Mouse (Mus musculus) gastrocnemius, postnatal 36 days (tissue): ENCODE data around the gene A4galt. TPM values are rescaled to one million over a fixed set of nuclear protein-coding genes. Genes with fewer than 3 reads are reported as not detected.
A peak's percentile ranks its signal among the peaks of the same experiment; 100 is the strongest.
"Not testable (repeated sequence)": the region's sequence is repeated elsewhere in the genome, so short reads cannot be mapped to it uniquely, and the experiment has no call there.

Source experiments
- DNase-seq, 2 experiments: peaks; one replicate each; pipeline ENCODE4 v3.0.0; 2022
- intact Hi-C: fragments of 180-260 bp; cut with DNase I; formaldehyde crosslinking; loops from one replicate; pipeline ENCODE4 v1.15.1; 2025
- long read RNA-seq, 2 experiments: library from polyadenylated mRNA; stranded (forward); transcript quantifications; one replicate each; pipeline ENCODE4 v2.0.0; 2021
- total RNA-seq, 2 experiments: library from RNA; stranded (reverse); gene quantifications; 2 replicates each; pipeline ENCODE4 v1.2.3; 2021

A4galt gene
- 1 to 10 TPM; 2.4 to 3.5 TPM for total RNA-seq
- long read RNA-seq, experiment 1, partial matches to known transcripts = 0 of 2 reads
- long read RNA-seq, experiment 1, other reads (novel, unspliced or antisense) = 2 of 2 reads
- long read RNA-seq, experiment 2 = 0 reads

DNA sequence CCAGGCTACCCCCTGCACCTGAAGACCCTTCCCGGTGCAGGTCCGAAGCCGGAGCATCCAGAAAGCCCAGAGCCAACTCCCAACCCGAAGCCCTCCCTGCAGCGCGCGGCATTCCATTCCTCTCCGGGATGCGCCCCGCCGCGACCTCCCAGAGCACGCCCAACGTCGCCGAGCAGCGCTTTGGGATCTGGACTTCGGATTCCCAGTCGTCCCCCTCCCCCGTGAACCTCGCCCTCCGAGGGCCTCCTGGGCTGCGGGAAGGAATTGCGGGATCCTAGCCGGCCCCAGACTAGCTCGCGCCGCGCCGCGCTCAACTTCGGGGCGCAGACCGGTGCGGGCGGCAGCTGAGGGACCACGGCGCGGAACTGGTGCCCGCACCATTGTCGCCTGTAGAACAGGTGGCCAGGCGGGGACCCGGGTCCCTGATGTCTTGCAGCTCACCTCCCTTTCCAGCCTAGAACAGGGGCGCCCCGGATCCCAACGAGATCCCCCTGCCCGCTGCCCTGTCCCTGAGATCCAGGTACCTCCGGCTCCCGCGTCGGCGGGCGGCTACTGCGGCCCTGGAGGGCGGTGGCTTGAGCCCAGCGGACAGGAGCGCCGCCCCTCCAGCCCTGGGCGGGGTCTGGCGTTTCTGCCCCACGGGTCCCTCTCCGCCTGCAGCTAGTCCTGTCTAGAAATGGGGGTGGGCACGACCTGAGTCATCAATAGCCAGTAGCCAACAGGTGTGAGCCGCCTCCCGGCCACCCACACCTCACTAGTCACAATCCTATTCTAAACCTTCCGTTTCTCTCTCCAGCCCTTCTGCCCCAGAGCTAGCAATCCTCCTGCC lies at the start of gene A4galt:
Gene A4galt (minus strand): TSS at position 599 of the 829 bp plus-strand sequence.
- intact Hi-C loops = no loop called here
- DNase-seq = peak; percentile 45 to 57

DNA sequence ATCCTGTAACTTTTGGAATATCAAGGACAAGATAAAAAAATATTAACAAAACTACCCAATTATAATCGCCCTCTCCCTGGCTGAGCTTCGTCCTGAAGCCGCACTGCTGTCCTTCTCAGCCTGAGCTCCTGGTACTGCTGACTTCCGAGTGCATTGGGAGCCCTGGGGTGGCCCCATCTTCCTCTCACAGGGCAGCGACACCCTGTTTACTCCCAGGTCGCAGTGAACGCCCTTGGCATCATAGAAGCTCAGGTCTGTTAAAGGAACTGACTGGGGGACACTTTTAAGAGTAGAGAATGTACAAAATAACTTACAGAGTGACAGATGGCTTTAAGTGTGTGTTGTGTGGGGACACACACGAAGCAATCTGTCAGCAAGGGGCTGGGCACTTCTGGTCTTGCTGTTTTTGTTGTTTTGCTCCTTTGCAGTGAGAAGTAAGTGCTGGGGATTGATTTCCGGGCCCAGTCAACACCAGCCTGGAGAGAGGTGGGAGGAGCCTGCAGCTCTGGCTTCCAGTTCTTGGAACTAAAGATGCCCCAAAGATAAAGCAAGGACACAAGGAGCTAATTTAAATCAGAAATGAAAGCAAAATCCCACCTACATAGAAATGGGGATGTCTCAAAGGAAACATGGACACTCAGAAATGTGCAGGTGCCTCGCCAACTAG lies 48.5 kb upstream of the A4galt start:
- intact Hi-C loops = no loop called here
- no peak for DNase-seq

DNA sequence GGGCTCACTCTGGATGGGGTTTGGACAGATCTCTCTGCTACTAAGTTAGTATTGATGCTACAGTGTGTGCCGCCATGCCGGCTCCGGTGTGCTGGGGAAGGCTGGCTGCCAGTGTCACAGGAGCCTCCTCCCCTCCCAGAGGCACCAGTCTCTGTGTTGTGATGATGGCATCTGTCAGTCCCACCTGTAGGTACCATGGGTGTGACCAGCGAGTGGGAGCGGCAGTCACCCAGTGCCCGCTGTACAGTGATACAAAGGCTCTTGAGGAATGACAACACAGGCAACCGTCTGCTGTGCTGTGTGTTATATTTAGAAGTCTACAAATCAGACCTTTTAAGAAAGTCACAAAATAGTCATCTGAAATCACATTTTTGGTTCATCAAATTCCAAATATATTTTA lies 47.9 kb upstream of the A4galt start:
- no peak for DNase-seq
- intact Hi-C loops = no loop called here

DNA sequence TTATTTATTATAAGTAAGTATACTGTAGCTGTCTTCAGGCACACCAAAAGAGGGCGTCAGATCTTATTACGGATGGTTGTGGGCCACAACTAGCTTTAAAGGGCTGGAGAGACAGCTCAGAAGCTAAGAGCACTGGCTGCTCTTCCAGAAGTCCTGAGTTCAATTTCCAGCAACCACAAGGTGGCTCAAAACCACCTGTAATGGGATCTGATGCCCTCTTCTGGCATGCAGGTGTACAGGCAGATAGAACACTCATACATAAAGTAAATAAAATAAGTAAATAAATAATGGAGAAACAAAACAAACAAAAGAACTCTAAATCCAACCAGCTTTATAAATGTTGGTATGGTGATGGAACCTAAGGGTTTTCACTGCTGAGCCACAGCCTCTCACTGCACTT lies 47.2 kb upstream of the A4galt start:
- intact Hi-C loops = no loop called here

DNA sequence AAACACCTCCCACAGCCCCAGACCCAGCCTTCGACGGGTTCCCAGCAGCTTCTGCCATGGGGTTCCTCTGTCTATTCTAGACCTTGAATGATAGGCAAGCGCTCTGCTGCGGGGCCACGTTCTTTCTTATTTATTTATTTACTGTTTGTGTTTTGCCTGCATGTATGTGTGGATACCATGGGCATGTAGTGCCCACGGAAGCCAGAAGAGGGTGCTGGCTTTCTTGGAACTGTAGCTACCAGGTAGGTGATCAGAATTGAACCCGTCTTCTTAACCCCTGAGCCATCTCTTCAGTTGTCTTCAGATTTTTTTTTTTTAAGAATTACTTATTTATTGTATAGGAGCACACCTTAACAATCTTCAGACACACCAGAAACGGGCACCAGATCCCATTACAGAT lies 46.7 kb upstream of the A4galt start:
- intact Hi-C loops = no loop called here
- no peak for DNase-seq

More for the DNA sequence above, 47.2 kb upstream of the A4galt start:
- no peak for DNase-seq

DNA sequence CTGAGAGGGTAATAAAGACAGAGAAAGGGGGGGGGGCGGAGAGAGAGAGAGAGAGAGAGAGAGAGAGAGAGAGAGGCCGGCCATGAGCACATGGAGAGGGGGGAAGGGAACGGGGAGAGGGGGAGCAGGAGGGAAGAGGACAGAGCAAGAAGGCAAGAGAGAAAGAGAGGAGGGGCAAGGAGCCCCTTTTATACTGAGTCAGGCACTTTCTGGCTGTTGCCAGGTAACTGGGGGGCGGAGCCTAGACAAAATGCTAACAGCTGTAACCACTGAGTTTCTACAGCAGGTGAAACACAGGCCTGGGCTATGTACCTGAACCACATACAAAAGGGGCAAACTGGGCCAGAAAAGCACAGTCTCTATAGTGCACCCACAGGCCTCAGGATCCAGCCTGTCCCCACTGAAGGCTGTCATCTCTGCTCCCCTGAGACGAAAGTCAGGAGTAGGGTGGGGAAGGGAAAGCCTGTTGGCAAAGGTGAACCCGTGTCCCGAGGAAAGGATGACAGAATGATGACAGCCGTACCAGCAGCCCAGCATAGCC lies 45.3 kb upstream of the A4galt start:
- intact Hi-C loops = no loop called here
- DNase-seq = no peak

DNA sequence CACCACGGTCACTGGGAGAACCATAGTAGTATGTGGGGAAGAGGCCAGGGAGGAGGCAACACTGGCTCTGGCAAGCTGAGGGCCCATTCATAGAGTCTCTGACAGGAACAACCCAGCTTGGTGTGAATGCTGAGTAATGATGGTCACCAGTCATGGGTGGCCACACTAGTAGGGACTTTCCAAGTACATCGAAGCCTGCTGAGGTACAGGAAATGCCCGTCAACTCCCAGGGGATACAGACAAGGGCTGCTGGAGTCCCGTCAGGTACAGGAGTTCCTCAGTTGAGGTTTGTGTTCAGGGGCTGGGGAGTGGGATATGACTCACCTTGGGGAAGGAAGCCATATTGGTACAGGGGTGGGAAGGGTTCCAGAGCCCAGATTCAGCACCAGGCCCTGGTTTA lies 44.5 kb upstream of the A4galt start:
- intact Hi-C loops = no loop called here
- no peak for DNase-seq

DNA sequence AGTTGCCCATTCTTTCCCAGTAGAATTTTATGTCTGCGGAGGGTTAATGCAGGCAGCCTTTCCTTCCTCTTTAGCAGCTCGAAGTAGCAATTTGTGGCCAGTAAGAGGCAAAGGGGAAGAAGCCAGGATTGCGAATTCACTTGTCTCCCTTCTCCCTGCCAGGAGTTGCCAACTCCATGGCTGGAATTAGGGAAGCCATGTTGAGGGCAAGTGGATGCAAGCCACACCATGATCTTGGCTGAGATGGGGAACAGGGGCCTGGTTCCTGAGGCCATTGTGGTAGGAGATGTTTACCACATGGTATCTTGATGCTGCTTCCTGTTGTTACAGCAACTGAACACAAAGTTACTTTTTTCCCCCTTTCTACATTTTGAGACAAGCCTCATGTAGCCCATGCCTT lies 43.4 kb upstream of the A4galt start:
- intact Hi-C loops = no loop called here
- no peak for DNase-seq

DNA sequence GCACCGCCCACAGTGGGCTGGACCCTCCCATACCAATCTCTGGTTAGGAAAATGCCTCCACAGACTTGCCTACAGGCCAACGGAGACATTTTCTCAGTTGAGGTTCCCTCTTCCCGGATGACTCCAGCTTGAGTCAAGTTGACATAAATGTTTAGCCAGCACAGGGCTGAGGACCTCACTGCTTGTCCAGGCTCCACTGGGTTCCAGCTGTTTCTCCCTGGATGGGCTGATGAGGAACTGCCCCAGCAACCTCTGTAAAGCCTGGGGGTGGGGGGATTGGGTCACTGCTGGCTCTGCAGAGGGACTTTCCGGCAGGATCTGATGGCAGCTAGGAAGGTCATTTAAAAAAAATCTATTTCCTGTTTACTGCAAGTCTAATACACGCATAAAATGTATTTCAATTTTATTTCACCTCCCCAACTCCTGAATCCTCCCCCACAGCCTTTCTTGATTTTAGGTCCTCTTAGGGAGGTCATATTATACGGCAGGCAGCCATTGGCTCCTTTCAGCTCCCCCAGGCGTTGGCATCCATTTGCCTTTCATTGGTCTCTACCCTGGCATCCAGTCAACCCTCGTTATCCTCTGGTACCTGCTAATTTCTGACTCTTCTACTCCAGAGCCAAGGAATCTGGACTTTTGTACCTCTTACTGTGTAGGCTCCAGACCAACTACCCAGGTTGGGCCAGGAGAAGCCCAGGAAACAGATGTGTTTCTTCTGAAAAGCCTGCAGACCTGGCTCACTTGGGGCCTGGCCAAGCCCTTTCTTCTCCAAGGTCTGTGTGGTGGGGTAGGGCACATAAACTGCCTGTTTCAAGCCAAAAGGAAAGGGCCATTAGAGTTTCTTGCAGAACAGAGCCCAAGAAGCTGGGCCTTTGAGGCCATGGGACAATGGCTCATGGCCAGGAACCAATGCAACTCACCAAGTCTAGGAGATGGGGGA lies 42.4 kb upstream of the A4galt start:
- DNase-seq = no peak
- intact Hi-C loops = no loop called here

DNA sequence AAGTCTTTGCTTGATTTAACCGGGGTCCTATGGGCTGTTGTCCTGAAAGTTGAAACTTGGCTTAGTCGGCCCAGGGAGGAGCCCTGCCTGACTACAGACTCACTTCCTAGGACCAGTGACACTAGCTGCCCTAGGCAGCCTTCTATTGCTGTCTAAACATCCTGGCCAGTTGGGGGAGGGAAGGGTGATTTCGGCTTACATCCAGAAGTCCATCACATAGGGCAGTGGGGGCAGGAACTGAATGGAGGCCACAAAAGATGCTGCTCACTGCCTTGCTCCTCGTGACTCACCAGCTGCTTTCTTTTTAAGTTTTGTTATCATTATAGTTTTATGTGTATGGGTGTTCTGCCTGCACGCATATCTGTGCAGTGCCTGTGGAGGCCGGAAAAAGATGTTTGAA lies 41.6 kb upstream of the A4galt start:
- intact Hi-C loops = no loop called here
- DNase-seq = no peak

DNA sequence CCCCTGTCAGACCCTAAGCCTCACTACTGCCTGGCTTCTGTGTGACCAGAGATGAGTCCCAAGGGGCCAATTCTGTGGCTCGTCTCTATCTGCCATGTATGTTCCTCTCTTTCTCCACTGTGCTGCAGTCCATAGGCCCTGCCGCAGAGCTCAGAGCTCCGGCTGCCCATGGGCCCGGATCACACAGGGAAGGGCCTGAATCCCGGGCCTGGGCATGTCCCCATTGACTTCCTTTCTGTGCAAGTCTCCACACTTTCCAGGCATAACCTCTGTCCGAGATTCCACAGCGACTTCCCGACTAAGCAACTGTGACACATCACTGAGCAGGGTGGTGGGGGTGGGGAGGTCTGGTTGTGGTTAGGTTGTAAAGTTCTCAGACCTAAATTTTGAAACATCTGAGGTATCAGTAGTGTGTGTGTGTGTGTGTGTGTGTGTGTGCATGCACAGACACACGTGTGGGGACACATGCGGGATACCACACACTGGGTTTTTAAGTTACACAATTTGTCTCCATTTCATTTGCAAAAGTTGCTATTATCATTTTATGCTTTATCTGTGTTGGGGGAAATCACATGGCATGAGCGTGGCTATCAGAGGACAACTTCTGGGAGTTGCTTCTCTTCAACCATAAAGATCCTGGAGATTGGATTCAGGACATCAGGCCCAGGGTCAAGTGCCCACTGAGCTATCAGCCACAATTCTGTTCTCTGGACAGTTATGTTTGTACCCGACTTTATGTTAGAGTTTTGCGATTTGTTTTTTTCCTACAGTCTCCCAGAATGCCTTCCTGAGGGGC lies 40.9 kb upstream of the A4galt start:
- DNase-seq = no peak
- intact Hi-C loops = no loop called here

DNA sequence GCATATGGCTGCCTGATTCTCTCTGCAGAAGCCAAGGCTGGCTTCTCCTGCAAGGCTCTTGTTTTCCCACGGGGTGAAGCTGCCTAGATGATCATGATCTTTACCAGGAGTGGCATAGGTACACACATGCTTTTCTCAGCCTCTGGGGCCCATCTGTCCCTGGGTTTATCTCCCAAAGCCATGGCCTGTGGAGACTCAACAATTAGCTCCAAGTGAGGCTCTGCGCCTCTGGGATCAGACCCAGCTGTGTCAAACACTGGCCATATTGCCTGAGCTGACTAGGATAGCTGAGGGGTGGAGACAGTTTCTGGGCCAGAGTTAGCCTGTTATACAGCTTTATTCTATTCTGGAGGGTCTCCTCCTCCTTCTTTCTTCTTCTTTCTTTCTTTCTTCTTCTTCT lies 39.3 kb upstream of the A4galt start:
- no peak for DNase-seq
- intact Hi-C loops = no loop called here

DNA sequence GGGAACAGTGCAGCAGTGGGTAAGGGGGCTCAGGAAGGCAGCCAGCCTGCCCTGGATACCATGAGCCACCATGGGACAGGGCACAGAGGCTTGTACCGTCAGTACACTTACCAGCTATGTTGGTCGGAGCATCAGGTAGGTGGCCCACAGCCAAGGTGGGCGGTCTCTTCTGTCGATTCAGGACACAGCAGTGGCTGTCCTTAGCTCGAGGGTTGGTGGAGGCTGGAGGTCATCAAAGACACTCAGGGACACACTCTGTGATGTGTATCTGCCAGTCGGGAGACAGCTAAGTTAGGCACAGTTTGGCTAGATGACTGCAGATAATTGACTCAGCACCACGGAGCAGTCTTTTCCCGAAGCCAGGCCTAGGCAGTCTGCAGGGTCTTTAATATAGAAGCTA lies 33.3 kb upstream of the A4galt start:
- intact Hi-C loops = no loop called here
- no peak for DNase-seq

DNA sequence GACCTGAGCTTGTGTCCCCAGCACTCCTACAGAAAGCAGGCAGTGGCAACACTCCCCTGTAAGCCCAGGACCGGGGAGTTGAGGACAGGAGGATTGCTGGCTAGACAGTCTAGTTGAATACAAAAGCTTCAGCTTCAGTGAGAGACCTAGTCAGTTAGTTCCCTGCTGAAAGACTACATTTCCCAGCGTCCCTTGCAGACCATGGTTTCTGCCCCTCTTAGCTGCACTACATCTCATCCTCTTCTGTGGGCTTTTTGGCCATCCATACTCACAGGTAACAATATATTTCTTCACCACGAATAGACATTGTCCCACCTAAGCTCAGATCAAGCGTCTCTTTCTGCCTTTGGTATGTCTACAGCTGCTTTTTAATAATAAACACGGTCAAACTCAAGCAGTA lies 30.8 kb upstream of the A4galt start:
- intact Hi-C loops = no loop called here
- no peak for DNase-seq

DNA sequence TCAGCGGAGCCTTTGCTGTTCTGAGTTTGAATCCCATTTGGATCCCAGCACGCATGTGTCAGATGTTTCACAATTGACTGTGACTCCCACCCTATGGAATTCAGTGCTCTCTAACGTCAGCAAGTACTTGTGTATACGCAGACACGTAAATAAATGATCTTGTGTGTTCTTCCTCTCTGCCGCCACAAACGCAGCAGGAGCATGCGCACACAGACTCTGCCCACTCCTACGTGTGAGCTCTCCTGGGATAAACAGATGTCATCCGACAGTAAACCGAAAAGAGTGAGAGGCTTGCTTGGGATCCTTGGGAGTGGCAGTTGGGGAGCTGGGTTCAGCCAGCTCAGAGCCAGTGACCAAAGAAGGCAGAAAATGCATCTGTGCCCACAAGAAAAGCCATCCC lies 29.7 kb upstream of the A4galt start:
- intact Hi-C loops = no loop called here
- DNase-seq = no peak

DNA sequence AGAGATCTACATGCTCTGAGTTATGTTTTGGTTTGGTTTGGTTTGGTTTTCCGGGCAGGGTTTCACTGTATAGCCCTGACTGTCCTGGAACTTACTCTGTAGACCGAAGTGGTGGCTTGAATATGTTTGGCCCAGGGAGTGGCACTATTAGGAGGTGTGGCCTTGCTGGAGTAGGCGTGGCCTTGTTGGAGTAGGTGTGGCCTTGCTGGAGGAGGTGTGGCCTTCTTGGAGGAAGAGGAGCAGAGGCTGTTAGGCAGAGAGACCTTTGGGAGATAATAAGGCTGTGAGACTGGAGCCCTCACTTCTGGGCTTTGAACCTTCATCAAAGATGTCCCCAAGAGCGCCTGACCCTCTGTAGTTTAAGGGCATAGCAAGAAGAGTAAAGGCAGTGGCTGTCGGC lies 27.0 kb upstream of the A4galt start:
- intact Hi-C loops = no loop called here
- no peak for DNase-seq

DNA sequence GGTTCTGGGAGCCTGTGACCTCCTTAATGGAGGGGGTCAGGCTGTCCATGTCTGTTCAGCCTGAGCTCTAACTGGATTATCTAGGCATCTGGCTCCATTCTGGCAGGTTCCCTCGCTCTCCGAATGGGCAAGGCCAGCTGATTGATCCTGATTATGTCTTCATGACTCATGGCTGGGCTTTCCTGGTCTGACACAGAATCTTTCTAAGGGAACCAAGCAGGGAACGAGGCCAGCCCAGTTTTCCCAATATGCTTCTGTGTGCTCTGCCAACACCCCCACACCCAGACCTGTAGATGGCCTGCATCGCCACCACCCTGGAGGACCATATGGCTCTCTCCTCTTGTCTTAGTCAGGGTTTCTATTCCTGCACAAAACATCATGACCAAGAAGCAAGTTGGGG lies 25.9 kb upstream of the A4galt start:
- intact Hi-C loops = no loop called here
- no peak for DNase-seq

DNA sequence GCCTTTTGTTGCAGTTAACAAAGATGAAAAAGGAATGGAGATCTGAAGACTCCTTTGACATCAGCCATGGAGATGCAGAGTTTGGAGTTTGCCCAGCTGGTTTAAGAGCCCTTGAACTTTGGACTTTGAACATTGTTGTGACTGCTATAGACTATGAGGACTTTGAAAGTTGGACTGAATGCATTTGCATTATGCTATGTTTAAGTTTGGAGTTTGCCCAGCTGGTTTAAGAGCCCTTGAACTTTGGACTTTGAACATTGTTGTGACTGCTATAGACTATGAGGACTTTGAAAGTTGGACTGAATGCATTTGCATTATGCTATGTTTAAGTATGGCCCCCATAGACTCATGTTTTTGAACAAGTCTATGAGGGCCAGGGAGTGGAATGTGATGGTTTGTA lies 22.7 kb upstream of the A4galt start:
- intact Hi-C loops = loop anchor here (5.0 kb wide), 1 partner anchor 473 kb away; no protein-coding TSS in a partner anchor
- not testable (repeated sequence) for DNase-seq

DNA sequence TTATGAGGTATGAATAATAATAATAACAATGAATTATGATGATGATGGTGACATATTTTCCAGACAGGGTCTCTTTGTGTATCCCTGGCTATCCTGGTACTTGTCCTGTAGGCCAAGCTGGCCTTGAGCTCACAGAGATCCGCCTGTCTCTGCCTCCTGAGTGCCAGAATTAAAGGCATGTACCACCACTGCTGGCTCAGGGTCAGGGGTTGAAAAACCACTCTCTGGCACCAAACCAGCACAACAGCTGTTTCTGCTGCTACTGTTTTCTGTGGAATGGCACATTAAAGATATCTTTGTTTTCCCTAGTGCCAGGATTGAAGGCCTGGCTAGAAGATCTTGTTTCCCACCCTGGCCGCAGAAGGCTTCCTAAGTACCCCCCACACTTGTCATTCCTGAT lies 21.4 kb upstream of the A4galt start:
- DNase-seq = no peak
- intact Hi-C loops = loop anchor here (5.0 kb wide), 1 partner anchor 474 kb away; no protein-coding TSS in a partner anchor

DNA sequence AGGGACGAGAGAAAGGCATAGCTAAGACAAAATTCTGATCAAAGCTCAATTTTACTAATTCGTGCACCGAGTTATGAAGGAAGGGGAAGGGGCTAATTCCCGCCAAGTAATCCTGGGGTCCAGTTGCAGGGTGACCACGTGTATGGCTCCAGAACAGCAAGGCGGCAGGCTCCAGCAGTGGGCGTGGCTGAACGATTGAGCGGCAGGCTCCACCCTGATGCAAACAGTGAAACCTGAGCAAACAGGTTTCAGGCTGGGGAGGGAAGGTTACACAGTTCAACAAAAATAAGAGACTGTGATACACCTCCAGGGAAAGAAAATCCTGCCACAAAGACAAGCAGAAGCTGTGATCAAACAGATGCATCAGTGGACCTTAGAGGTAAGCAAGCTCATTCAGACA lies 19.6 kb upstream of the A4galt start:
- not testable (repeated sequence) for DNase-seq
- intact Hi-C loops = loop anchor here (5.0 kb wide), 1 partner anchor 476 kb away; no protein-coding TSS in a partner anchor
